Mouse (Mus musculus): Measurements from ENCODE around the gene Gm20696. TPM values are rescaled to one million over a fixed set of nuclear protein-coding genes. Genes with fewer than 3 reads are reported as not detected.

Gm20696 gene
- polyA plus RNA-seq, 1 experiment from 2014 or later = 4.4 TPM

- ATAC-seq (ENCODE audit: low FRiP score) = no peak
- no peaks in the 10 kb centered on the region for H3K36me3 ChIP-seq
- no peak overlapping the region for H3K27ac ChIP-seq
- no peak overlapping the region for H3K9ac ChIP-seq
- H3K4me3 ChIP-seq = no peak overlapping the region
- no peaks in the 10 kb centered on the region for H3K9me3 ChIP-seq (replicated peaks)
- H3K4me1 ChIP-seq = peaks cover 20% of the 10 kb centered on the region
- 59% methylated on average over 2 of the region's 2 CpGs for WGBS
- H3K4me2 ChIP-seq (replicated peaks) = no peak overlapping the region
- H3K27me3 ChIP-seq = no peaks in the 10 kb centered on the region
Observed at GRCm38 (mm10) chr6:99377131-99377530, 289.5 kb downstream of the Gm20696 start.

GRCm38 (mm10) chr6:99376721-99377120 is 289.9 kb downstream of the Gm20696 start:
- H3K4me3 ChIP-seq = no peak overlapping the region
- ATAC-seq (ENCODE audit: low FRiP score) = no peak
- no peaks in the 10 kb centered on the region for H3K9me3 ChIP-seq (replicated peaks)
- H3K9ac ChIP-seq = no peak overlapping the region
- WGBS = 90% methylated on average over 8 of the region's 8 CpGs
- H3K4me1 ChIP-seq = peaks cover 20% of the 10 kb centered on the region
- no peak overlapping the region for H3K27ac ChIP-seq
- no peaks in the 10 kb centered on the region for H3K36me3 ChIP-seq
- H3K27me3 ChIP-seq = no peaks in the 10 kb centered on the region
- H3K4me2 ChIP-seq (replicated peaks) = no peak overlapping the region

GRCm38 (mm10) chr6:99375865-99376264 is 290.7 kb downstream of the Gm20696 start:
- 62% methylated on average over 6 of the region's 6 CpGs for WGBS
- H3K9ac ChIP-seq = no peak overlapping the region

GRCm38 (mm10) chr6:99375376-99375775 is 291.2 kb downstream of the Gm20696 start:
- H3K36me3 ChIP-seq = no peaks in the 10 kb centered on the region
- no peak overlapping the region for H3K4me3 ChIP-seq
- H3K9me3 ChIP-seq (replicated peaks) = no peaks in the 10 kb centered on the region
- no peaks in the 10 kb centered on the region for H3K27me3 ChIP-seq
- no peak for ATAC-seq (ENCODE audit: low FRiP score)
- H3K9ac ChIP-seq = no peak overlapping the region
- 74% methylated on average over 4 of the region's 4 CpGs for WGBS
- H3K27ac ChIP-seq = no peak overlapping the region
- no peak overlapping the region for H3K4me2 ChIP-seq (replicated peaks)
- H3K4me1 ChIP-seq = peaks cover 20% of the 10 kb centered on the region

More at GRCm38 (mm10) chr6:99375865-99376264, 290.7 kb downstream of the Gm20696 start:
- Histone ChIP-seq H3K4me3 (no peak overlapping the region), H3K36me3 (no peaks in the 10 kb centered on the region), H3K9me3 (replicated peaks) (no peaks in the 10 kb centered on the region), H3K4me2 (replicated peaks) (no peak overlapping the region), H3K27ac (no peak overlapping the region), H3K27me3 (no peaks in the 10 kb centered on the region), H3K4me1 (peaks cover 20% of the 10 kb centered on the region)
- no peak for ATAC-seq (ENCODE audit: low FRiP score)

DNA sequence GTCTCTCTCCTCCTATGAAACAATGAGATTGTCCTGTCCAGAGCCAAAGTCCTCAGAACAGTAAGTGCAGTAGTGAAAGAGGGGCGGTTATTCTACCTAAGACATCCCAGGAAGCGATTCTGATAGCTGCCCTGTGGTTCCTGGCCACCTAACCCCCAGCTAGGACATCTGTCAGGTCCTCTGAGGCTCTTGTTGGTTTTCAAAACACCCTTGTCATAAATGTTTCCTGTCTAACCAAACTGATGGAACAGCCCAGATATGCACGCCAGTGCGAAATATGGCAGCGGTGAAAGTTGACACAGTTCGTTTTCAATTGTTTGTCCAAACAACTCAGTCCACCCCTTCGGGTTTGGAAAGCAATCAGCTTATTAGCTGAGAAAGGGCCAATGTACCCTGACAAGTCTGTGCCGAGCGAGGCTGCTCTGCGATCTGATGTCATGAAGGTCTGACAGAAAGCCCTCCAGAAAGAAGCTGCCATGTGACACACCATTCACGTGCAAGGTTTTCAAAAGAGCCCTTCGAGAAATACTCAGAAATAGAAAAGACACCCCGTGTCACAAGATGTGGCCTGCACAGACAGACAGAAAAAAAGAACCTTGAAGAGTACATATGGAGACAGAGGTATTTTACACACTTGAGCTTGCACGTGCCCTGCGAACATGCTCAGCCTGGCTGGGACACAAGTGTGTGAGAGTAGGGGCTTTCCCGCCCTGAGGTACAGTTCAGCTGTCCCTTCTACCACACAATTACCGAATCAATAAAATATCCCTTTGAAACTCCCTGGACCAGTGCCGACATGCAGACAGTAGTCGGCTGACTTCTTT is 291.9 kb downstream of the Gm20696 start:
- no peaks in the 10 kb centered on the region for H3K36me3 ChIP-seq
- peaks cover 20% of the 10 kb centered on the region for H3K4me1 ChIP-seq
- no peak overlapping the region for H3K9ac ChIP-seq
- H3K27me3 ChIP-seq = no peaks in the 10 kb centered on the region
- no peak overlapping the region for H3K27ac ChIP-seq
- WGBS = 76% methylated on average over 19 of the region's 19 CpGs
- H3K9me3 ChIP-seq (replicated peaks) = no peaks in the 10 kb centered on the region
- no peak overlapping the region for H3K4me3 ChIP-seq
- H3K4me2 ChIP-seq (replicated peaks) = no peak overlapping the region
- no peak for ATAC-seq (ENCODE audit: low FRiP score)

- Histone ChIP-seq H3K9me3 (replicated peaks) (no peaks in the 10 kb centered on the region), H3K4me2 (replicated peaks) (no peak overlapping the region), H3K4me3 (no peak overlapping the region), H3K36me3 (no peaks in the 10 kb centered on the region), H3K27me3 (no peaks in the 10 kb centered on the region), H3K4me1 (peaks cover 17% of the 10 kb centered on the region), H3K9ac (no peak overlapping the region), H3K27ac (no peak overlapping the region)
- 81% methylated on average over 5 of the region's 5 CpGs for WGBS
- no peak for ATAC-seq (ENCODE audit: low FRiP score)
Observed at GRCm38 (mm10) chr6:99372427-99372826, 294.2 kb downstream of the Gm20696 start.

- H3K9me3 ChIP-seq (replicated peaks) = no peaks in the 10 kb centered on the region
- ATAC-seq (ENCODE audit: low FRiP score) = no peak
- 76% methylated on average over 6 of the region's 6 CpGs for WGBS
- H3K4me1 ChIP-seq = peaks cover 13% of the 10 kb centered on the region; the same call in 1 of the 2 replicates
- no peak overlapping the region for H3K27ac ChIP-seq
- H3K9ac ChIP-seq = no peak overlapping the region
- H3K36me3 ChIP-seq = no peaks in the 10 kb centered on the region
- H3K4me2 ChIP-seq (replicated peaks) = no peak overlapping the region
- no peak overlapping the region for H3K4me3 ChIP-seq
- no peaks in the 10 kb centered on the region for H3K27me3 ChIP-seq
Observed at GRCm38 (mm10) chr6:99372016-99372415, 294.6 kb downstream of the Gm20696 start.

GRCm38 (mm10) chr6:99369931-99370330 is 296.7 kb downstream of the Gm20696 start:
- ATAC-seq (ENCODE audit: low FRiP score) = no peak
- H3K9me3 ChIP-seq (replicated peaks) = no peaks in the 10 kb centered on the region
- no peak overlapping the region for H3K27ac ChIP-seq
- H3K27me3 ChIP-seq = no peaks in the 10 kb centered on the region
- no peak overlapping the region for H3K4me3 ChIP-seq
- no peak overlapping the region for H3K4me2 ChIP-seq (replicated peaks)
- H3K9ac ChIP-seq = no peak overlapping the region
- peaks cover 8% of the 10 kb centered on the region; the same call in 1 of the 2 replicates for H3K4me1 ChIP-seq
- H3K36me3 ChIP-seq = no peaks in the 10 kb centered on the region
- 92% methylated on average over 2 of the region's 2 CpGs for WGBS

- H3K9me3 ChIP-seq (replicated peaks) = no peaks in the 10 kb centered on the region
Observed at GRCm38 (mm10) chr6:99369156-99369555, 297.4 kb downstream of the Gm20696 start.

DNA sequence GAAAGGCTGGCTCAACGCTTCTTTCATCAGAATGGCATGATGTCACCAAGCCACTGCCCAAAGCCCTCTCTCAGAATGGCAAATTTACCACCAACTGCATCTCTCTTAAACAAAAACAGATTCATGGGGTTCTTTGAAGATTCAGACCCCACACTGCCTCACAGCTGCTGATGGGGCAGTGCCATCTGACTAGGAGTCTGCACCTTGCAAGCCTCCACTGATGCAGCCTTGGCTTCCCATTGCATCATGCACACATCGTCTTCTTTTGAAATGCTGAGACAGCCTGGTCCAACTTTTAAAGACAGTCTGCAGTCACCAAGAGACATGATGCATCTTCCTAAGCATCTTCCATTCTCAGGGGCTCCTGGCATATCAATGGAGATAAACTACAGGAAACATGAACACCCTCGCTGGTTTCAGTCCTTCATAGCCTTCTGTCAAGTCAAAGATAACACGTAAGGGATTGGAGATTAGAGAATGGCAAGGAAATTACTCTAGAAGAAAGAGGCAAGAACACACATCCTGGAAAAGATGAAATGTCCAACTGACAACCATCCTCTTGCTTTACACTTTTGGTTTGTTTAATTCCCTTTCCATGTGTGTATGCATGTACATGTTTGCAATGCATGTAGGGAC is 298.4 kb downstream of the Gm20696 start:
- H3K9me3 ChIP-seq (replicated peaks) = no peaks in the 10 kb centered on the region
- 0 out of 2 replicates have a peak, but pooled peaks cover 3% of the 10 kb centered on the region for H3K4me1 ChIP-seq
- ATAC-seq (ENCODE audit: low FRiP score) = no peak
- H3K9ac ChIP-seq = no peak overlapping the region
- H3K36me3 ChIP-seq = no peaks in the 10 kb centered on the region
- 90% methylated on average over 4 of the region's 4 CpGs for WGBS
- no peaks in the 10 kb centered on the region for H3K27me3 ChIP-seq
- no peak overlapping the region for H3K27ac ChIP-seq
- H3K4me2 ChIP-seq (replicated peaks) = no peak overlapping the region
- H3K4me3 ChIP-seq = no peak overlapping the region

More at GRCm38 (mm10) chr6:99369156-99369555, 297.4 kb downstream of the Gm20696 start:
- no peak overlapping the region for H3K4me2 ChIP-seq (replicated peaks)
- H3K4me3 ChIP-seq = no peak overlapping the region
- no peak for ATAC-seq (ENCODE audit: low FRiP score)
- H3K9ac ChIP-seq = no peak overlapping the region
- H3K36me3 ChIP-seq = no peaks in the 10 kb centered on the region
- 82% methylated on average over 3 of the region's 3 CpGs for WGBS
- no peaks in the 10 kb centered on the region for H3K27me3 ChIP-seq
- H3K27ac ChIP-seq = no peak overlapping the region
- 0 out of 2 replicates have a peak, but pooled peaks cover 3% of the 10 kb centered on the region for H3K4me1 ChIP-seq

DNA sequence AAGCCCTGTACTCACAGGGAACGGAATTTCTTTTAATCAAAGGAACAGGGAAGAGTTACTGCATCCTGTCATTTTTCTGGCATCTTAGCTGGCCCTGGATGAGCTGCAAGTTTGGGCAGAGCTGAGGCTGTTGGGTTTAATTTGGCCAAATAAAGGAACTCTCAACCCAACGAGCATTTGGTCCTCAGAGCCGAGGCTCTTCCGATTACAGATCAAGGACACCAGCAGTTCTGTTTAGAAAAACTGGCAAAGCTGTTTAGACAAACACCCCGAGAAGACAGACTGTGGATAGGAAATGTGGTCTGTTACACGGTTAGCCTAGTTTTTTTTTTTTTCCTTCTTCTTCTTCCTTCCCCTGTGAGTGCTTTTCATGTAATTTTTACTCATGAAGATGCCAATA is 302.1 kb downstream of the Gm20696 start:
- 78% methylated on average over 6 of the region's 6 CpGs for WGBS
- Histone ChIP-seq H3K9me3 (replicated peaks) (no peaks in the 10 kb centered on the region), H3K36me3 (no peaks in the 10 kb centered on the region), H3K27me3 (no peaks in the 10 kb centered on the region), H3K4me1 (0 out of 2 replicates have a peak, but pooled peaks cover 3% of the 10 kb centered on the region), H3K27ac (no peak overlapping the region), H3K4me2 (replicated peaks) (no peak overlapping the region), H3K4me3 (no peak overlapping the region), H3K9ac (no peak overlapping the region)
- no peak for ATAC-seq (ENCODE audit: low FRiP score)

GRCm38 (mm10) chr6:99360581-99360980 is 306.0 kb downstream of the Gm20696 start:
- ATAC-seq (ENCODE audit: low FRiP score) = no peak
- Histone ChIP-seq H3K4me3 (no peak overlapping the region), H3K36me3 (no peaks in the 10 kb centered on the region), H3K9me3 (replicated peaks) (no peaks in the 10 kb centered on the region), H3K4me2 (replicated peaks) (no peak overlapping the region), H3K9ac (no peak overlapping the region), H3K4me1 (0 out of 2 replicates have a peak, but pooled peaks cover 3% of the 10 kb centered on the region), H3K27me3 (no peaks in the 10 kb centered on the region), H3K27ac (no peak overlapping the region)
- 92% methylated on average over 4 of the region's 4 CpGs for WGBS

Measured in hindbrain, embryonic 12.5 days (tissue).